Mouse (Mus musculus) limb, embryonic 12.5 days (tissue): ENCODE measurements around the gene Tet3. TPM values are rescaled to one million over a fixed set of nuclear protein-coding genes. Genes with fewer than 3 reads are reported as not detected.

Source experiments
- ATAC-seq: fragments of 200-750 bp; cut with Nextera tagmentation; 2 replicates; pipeline ENCODE4 v1.8.0; 2017; ENCODE audit warnings: low read depth, moderate TSS enrichment; ENCODE audit not compliant: insufficient number of reproducible peaks, insufficient read depth, low FRiP score, low TSS enrichment
- H3K27ac ChIP-seq: fragments of 300-500 bp; sonication (generic); 2 replicates; pipeline ENCODE4 v1.5.1; 2016; ENCODE audit warnings: mild to moderate bottlenecking, moderate library complexity
- H3K27me3 ChIP-seq: fragments of 300-500 bp; sonication (generic); 2 replicates; pipeline ENCODE4 v1.6.1; 2016; ENCODE audit warnings: mild to moderate bottlenecking, moderate library complexity
- H3K36me3 ChIP-seq: fragments of 300-500 bp; sonication (generic); 2 replicates; pipeline ENCODE4 v1.6.1; 2016; ENCODE audit warnings: mild to moderate bottlenecking, moderate library complexity
- H3K4me1 ChIP-seq: fragments of 300-500 bp; sonication (generic); replicated peaks from 2 replicates; pipeline ENCODE4 v1.6.1; 2016
- H3K4me2 ChIP-seq: fragments of 300-500 bp; sonication (generic); 2 replicates; pipeline ENCODE4 v1.6.1; 2016; ENCODE audit warnings: mild to moderate bottlenecking, moderate library complexity
- H3K4me3 ChIP-seq: fragments of 300-500 bp; sonication (generic); replicated peaks from 2 replicates; pipeline ENCODE4 v1.5.1; 2016; ENCODE audit warnings: mild to moderate bottlenecking
- H3K9ac ChIP-seq: fragments of 300-500 bp; sonication (generic); replicated peaks from 2 replicates; pipeline ENCODE4 v1.6.1; 2016; ENCODE audit warnings: mild to moderate bottlenecking, moderate library complexity
- H3K9me3 ChIP-seq: fragments of 300-500 bp; sonication (generic); 2 replicates; pipeline ENCODE4 v1.6.1; 2016; ENCODE audit warnings: mild to moderate bottlenecking, moderate library complexity
- whole genome bisulfite sequencing: fragments of 180-500 bp; shearing (Covaris S2); methylation state at CpG from one replicate; pipeline ENCODE4 v1.1.7; 2016; 5-methylcytosine and 5-hydroxymethylcytosine counted together
- polyA plus RNA-seq: library from polyadenylated mRNA; unstranded; fragments of >200 nt; fragmentation: Nextera tagmentation; extraction: Ambion mirVana; gene quantifications from 2 replicates; pipeline ENCODE4 v1.2.1, GENCODE M21; 2016

Tet3 gene
- polyA plus RNA-seq, 1 experiment from 2014 or later: 36.0 TPM

DNA sequence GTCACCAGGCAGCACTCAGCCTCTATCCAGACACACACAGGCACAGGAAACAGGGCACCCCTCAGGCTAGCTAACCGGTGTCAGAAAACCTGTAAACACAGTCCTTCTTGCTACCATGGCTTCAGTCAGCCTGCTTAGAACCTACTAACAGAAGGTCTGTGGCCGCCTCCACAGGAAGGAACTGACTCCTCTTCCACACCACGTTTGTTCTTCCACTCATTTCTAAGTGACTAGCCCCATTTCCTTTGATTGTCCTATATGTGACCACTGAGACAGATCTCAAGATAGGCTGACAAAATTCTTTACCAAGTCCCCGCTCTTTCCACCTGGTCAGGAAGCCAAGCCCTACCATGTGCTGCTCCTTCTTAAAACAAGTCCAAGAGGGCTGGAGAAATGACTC, 10.0 kb downstream of the Tet3 start:
- 75% methylated on average over 4 of the region's 4 CpGs for WGBS
- Histone ChIP-seq H3K4me3 (no peak overlapping the region), H3K9ac (no peak overlapping the region)

DNA sequence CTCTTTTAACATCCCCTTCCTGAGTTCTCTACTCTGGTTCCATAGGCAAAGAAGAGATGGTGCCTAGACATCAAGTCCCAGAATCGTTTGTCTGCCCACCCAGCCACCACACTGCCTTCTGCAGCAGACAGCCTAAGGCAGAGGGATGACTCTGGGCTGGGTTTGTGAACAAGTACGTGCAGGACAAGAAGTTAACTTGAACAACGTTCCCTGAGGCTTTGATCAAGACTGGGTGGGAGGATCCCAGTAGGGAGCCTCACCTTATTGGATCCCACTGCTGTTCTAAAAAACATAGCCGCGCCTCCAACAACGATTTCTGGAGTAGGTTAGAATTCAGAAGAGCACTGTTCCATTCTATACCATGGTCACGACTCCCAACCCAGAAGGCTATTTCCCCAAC, 11.9 kb downstream of the Tet3 start:
- H3K4me1 ChIP-seq: peaks cover 80% of the 10 kb centered on the region
- WGBS: 70% methylated on average over 7 of the region's 7 CpGs
- no peak overlapping the region for H3K27ac ChIP-seq
- ATAC-seq: no peak
- H3K9ac ChIP-seq: no peak overlapping the region
- no peak overlapping the region for H3K4me2 ChIP-seq
- no peaks in the 10 kb centered on the region for H3K9me3 ChIP-seq
- H3K36me3 ChIP-seq: peaks cover 73% of the 10 kb centered on the region
- H3K27me3 ChIP-seq: no peaks in the 10 kb centered on the region
- H3K4me3 ChIP-seq: no peak overlapping the region

More for the DNA sequence above, 10.0 kb downstream of the Tet3 start:
- ATAC-seq: no peak
- Histone ChIP-seq H3K27ac (no peak overlapping the region), H3K36me3 (peaks cover 81% of the 10 kb centered on the region), H3K9me3 (no peaks in the 10 kb centered on the region), H3K4me1 (peaks cover 79% of the 10 kb centered on the region), H3K4me2 (no peak overlapping the region), H3K27me3 (no peaks in the 10 kb centered on the region)

DNA sequence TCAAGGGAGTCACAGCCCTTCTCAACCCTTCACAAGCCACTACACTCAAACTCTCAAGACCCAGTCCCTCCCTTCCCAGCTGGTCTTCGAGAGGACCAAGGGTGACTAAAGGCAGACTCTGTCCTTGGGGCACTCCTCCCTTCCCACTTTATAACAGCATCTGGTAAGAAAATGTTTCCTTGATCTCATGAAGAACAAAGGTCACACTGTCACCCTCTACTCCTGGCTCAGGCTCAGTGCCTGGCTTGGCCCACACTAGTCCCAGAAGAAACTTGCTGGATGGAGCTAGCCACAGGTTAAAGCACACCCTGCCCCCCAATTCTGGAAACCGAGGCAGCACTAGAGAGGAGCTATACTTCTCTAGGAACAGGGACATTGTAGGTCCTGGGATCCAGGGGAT, 13.1 kb downstream of the Tet3 start:
- Histone ChIP-seq H3K4me1 (peaks cover 72% of the 10 kb centered on the region), H3K36me3 (peaks cover 64% of the 10 kb centered on the region), H3K27me3 (no peaks in the 10 kb centered on the region), H3K4me3 (no peak overlapping the region), H3K4me2 (no peak overlapping the region), H3K27ac (no peak overlapping the region), H3K9ac (no peak overlapping the region), H3K9me3 (no peaks in the 10 kb centered on the region)
- 76% methylated on average over 2 of the region's 2 CpGs for WGBS
- no peak for ATAC-seq

DNA sequence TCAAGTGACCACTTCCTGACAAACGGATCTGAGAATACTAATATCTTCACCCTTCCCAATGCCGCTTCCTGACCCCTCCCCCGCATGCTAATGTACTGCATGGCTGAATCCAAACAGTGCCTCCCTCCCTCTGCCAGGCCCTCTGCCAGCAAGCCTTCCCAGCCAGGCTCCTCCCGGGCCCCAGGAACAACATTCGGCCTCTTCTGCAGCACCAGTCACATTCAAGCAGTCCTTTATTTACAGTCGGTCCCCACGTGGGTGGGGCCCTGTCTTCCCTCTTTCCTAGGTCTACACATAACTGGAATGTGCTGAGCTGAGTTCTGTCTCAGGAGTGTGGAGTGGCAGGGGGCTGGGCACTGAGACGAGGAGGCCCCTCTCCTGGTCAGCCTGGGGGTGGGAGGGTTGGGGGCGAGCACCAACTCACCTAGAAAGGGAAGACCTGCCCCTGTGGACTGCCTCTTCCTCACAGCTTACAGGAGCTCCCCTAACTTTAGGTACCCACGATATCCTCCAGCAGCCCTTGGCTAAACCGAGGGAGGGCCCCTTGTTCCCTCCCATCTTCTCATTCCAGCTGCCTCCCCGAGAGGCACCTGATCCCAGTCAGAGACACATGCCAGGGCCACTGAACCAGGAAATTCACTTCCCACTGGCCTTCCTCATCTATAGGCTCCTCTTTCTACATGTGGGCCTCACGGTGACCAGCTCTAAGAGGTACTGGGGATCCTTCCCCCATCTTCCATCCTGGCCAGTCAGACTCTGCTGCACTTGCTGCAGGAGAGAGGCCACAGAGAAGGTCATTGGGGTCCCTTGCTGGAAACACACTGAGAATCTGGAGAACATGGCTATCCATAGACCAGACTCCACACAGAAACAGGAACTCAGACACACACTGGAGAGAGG, 15.2 kb downstream of the Tet3 start:
- ATAC-seq: no peak
- Histone ChIP-seq H3K9ac (no peak overlapping the region; the same call in 1 of the 2 replicates), H3K27ac (peak overlapping the region; percentile 46), H3K4me2 (peak overlapping the region; percentile 90), H3K9me3 (no peaks in the 10 kb centered on the region), H3K36me3 (peaks cover 50% of the 10 kb centered on the region), H3K4me3 (no peak overlapping the region), H3K27me3 (no peaks in the 10 kb centered on the region), H3K4me1 (peaks cover 72% of the 10 kb centered on the region)
- WGBS: 14% methylated on average over 13 of the region's 13 CpGs

DNA sequence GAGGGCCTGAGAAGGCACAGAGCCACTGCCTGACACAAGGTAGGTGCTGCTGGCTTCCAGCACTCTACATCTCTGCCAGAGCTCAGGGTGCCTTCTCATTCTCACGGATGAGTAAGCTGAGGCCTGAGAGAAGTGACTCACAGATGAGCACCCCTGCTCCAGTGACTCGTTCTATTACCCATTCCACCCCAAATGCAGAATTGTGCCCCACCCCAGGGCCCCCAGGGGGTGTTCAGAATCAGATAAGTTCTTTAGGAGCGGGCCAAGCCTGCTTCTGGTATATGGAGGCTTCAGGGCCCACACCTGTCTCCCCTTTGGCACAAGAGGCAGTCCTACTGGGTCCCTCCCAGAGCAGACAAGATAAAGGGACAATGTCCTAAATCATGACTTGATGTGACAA, 16.2 kb downstream of the Tet3 start:
- Histone ChIP-seq H3K9me3 (no peaks in the 10 kb centered on the region), H3K27me3 (no peaks in the 10 kb centered on the region), H3K4me3 (0 out of 2 replicates have a peak overlapping the region, but pooled peaks have one; percentile 73), H3K4me2 (peak overlapping the region; percentile 90), H3K27ac (peak overlapping the region; percentile 95), H3K36me3 (peaks cover 50% of the 10 kb centered on the region), H3K4me1 (peaks cover 73% of the 10 kb centered on the region), H3K9ac (no peak overlapping the region)
- ATAC-seq: no peak
- 50% methylated on average over 3 of the region's 3 CpGs for WGBS

DNA sequence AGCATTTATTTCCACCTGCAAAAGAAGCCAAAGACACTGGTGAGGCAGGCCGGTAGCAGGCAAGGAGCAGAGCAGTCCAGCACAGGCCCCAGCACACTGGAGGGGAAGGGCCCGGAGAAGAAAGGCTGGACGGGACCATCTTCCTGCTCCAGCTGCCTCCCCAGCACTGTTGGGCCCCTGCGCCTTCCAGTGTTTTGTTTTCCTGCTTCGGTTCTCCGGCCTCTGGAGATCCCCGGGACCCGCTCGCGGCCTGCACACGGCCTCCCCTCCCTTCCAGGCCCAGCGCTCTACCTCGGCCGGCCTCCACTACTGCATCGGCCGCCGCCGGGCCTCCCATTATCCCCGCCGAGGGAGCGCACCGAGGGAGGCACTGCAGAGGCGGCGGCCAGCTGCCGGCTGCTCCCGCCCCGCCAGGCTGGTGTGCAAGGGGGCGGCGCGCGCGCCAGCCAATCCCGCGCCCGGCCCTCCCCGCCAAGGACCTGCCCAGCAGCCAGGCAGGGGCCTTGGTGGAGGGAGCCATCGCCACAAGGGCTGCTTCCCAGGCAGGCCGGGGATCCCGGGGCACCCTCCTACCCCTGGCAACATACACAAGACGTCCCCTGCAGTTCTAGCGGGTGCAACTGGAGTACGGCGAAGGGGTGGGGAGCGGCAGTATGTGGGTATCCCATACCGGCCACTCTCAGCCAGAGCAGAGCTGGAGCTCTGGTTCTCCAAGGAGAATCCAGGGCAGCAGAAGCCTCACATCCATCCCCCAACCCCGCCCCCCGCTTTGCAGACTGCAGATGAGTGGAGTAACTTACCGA, 17.4 kb downstream of the Tet3 start:
- Histone ChIP-seq H3K27me3 (no peaks in the 10 kb centered on the region), H3K4me1 (peaks cover 73% of the 10 kb centered on the region), H3K4me2 (peak overlapping the region; percentile 90), H3K36me3 (peaks cover 45% of the 10 kb centered on the region), H3K27ac (peak overlapping the region; percentile 95), H3K9me3 (no peaks in the 10 kb centered on the region), H3K4me3 (peak overlapping the region; percentile 73), H3K9ac (peak overlapping the region; percentile 78)
- peak; percentile 92 for ATAC-seq
- under 1% methylated on average over 47 of the region's 48 CpGs for WGBS

DNA sequence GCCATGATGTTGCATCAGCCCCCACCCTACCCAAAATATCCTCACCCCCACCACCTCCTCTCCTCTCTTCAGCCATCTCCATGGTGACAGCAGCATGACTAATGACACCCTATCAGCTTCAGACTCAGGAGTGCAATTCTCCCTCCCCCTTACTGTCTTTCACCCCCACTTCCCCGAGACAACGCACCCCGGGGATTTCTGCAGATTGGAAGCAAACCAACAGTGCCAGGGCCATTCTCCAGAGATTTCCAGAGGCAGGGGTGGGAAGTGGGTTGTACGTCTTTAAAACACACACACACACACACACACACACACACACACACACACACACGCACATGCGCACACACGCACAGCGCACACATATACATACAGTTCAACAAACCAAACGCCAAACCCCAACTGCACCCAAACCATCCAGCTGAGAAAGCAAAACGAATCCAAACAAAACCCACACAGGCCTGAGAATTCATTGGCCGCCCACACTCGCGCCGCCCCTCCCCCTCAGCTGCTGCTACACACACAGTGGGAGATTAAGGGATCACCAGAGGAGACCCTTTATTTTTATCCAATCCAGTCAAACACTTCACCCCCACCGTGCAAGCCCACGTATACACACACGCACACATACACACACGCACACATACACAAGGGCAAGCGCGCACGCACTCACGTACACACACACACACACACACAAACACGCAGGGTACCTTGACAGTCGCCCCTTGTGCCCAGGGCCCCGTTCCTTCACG, 18.2 kb downstream of the Tet3 start:
- peak overlapping the region; percentile 95 for H3K27ac ChIP-seq
- peaks cover 44% of the 10 kb centered on the region for H3K36me3 ChIP-seq
- peaks cover 73% of the 10 kb centered on the region for H3K4me1 ChIP-seq
- peak overlapping the region; percentile 73 for H3K4me3 ChIP-seq
- ATAC-seq: peak; percentile 44
- WGBS: 8% methylated on average over 26 of the region's 26 CpGs
- H3K9ac ChIP-seq: peak overlapping the region; percentile 78
- H3K9me3 ChIP-seq: no peaks in the 10 kb centered on the region
- H3K27me3 ChIP-seq: no peaks in the 10 kb centered on the region
- H3K4me2 ChIP-seq: peak overlapping the region; percentile 90

DNA sequence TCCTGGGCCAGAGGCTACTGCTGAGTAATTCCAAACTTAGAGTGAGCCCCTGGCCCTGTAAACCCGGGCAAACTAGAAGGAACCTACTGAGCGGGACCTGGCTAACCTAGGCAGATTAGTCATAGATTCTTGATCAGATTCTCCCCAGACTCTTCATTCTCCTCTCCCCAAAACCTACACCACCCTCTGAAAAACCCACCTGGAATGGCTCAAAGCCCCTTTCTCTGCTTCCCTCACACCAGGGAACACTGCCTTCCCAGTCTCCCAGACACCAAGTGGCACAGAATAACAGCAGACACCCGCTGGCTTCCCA, 18.7 kb downstream of the Tet3 start:
- Histone ChIP-seq H3K4me1 (peaks cover 70% of the 10 kb centered on the region), H3K27me3 (no peaks in the 10 kb centered on the region), H3K4me2 (peak overlapping the region; percentile 90), H3K27ac (peak overlapping the region; percentile 95), H3K9me3 (no peaks in the 10 kb centered on the region), H3K9ac (peak overlapping the region; percentile 78), H3K4me3 (peak overlapping the region; percentile 73), H3K36me3 (peaks cover 44% of the 10 kb centered on the region)
- WGBS: 38% methylated on average over 3 of the region's 3 CpGs
- ATAC-seq: no peak

DNA sequence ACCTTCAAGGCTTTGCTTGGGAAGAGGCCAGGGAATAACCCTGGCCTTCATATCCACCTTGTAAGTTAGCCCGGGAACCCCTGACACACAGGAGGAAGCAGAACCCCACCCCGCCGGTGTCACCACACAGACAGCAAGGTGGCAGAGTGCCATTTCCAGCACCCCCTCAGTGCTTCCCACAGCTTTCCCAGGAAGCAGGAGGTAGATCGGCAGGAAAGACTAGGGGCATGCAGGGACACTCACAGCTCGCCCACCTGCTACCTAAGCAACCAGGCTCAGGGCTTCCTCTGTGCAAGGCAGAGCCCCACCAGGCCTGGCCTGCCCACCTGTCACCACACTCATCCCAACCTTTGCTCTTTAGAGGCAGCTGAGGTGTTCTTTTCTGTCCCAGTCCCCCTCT, 19.1 kb downstream of the Tet3 start:
- no peaks in the 10 kb centered on the region for H3K27me3 ChIP-seq
- H3K9ac ChIP-seq: no peak overlapping the region; the same call in 1 of the 2 replicates
- H3K9me3 ChIP-seq: no peaks in the 10 kb centered on the region
- peak overlapping the region; percentile 73 for H3K4me3 ChIP-seq
- peaks cover 44% of the 10 kb centered on the region for H3K36me3 ChIP-seq
- peak overlapping the region; percentile 90 for H3K4me2 ChIP-seq
- peaks cover 70% of the 10 kb centered on the region for H3K4me1 ChIP-seq
- WGBS: 80% methylated on average over 5 of the region's 5 CpGs
- H3K27ac ChIP-seq: no peak overlapping the region
- ATAC-seq: no peak

DNA sequence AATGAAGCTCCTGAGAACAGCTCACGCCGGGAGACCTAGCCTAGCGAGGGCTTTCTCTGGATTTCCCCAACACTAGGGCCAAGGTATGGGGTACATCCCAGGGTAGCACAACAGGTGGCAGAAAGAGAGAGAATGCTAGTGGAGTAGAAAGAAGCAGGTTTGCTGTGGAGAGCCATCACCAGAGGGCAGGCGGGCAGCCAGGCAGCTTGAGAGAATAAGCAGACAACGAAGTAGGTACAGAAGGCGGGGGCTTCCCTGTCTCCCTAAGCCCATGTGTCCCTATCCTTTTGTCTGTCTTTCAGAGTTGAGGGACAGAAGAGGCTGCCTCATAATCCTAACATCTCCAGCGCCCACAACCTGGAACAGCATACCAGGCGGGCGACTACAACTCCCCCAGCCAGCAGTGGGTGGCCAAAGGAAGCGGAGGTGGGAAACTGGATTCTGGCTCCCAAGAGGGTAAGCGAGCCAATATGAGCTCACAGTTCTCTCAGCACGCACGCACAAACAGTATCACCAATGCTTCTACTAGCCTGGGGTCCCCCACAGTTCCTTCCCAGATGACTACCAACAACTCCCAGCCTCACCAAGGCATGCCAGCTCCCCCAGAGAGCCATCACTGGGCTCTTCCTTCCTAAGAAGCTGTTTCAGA, 19.6 kb downstream of the Tet3 start:
- peak overlapping the region; percentile 73; the same call in 1 of the 2 replicates for H3K4me3 ChIP-seq
- H3K27me3 ChIP-seq: no peaks in the 10 kb centered on the region
- H3K4me1 ChIP-seq: peaks cover 67% of the 10 kb centered on the region
- no peak for ATAC-seq
- H3K36me3 ChIP-seq: peaks cover 45% of the 10 kb centered on the region
- H3K4me2 ChIP-seq: peak overlapping the region; percentile 90
- H3K27ac ChIP-seq: no peak overlapping the region
- 89% methylated on average over 13 of the region's 13 CpGs for WGBS
- peak overlapping the region; percentile 13; the same call in 1 of the 2 replicates for H3K9ac ChIP-seq
- H3K9me3 ChIP-seq: no peaks in the 10 kb centered on the region
